Mouse (Mus musculus) CH12.LX (cell line): ENCODE measurements at regions not wholly inside any gene's neighbourhood (a gene's known extent, or its start where the extent isn't known, plus 50 kb on each side); places are given as distances from the start of the nearest gene placed in this dataset.

Experiments used
- DNase-seq: peaks from one replicate; pipeline ENCODE4 v3.0.0-alpha.2; 2013; ENCODE audit errors: extremely low read depth
- H3K27ac ChIP-seq: 2 replicates; pipeline ENCODE4 v1.5.1; 2012; ENCODE audit warnings: low read depth, mild to moderate bottlenecking, control low read depth, moderate library complexity; ENCODE audit not compliant: insufficient read depth
- H3K27me3 ChIP-seq: replicated peaks from 2 replicates; pipeline ENCODE3; 2012; ENCODE audit warnings: inconsistent platforms
- H3K36me3 ChIP-seq, 2 experiments: replicated peaks in 1 of 2; 2 replicates each; pipeline versions ENCODE3 to v1.6.1; 2012; ENCODE audit warnings: inconsistent platforms in 1 of 2, low read length in 1 of 2, mild to moderate bottlenecking in 1 of 2, mixed read lengths in 1 of 2, moderate library complexity in 1 of 2; ENCODE audit not compliant: control insufficient read depth in 1 of 2, insufficient read depth in 1 of 2
- H3K4me1 ChIP-seq, 2 experiments: 2 replicates each; pipeline ENCODE4 v1.6.1; 2012; ENCODE audit warnings: inconsistent platforms in 1 of 2, moderate library complexity in 1 of 2; ENCODE audit not compliant: insufficient read depth in 2 of 2, control insufficient read depth in 1 of 2
- H3K4me2 ChIP-seq: 2 replicates; pipeline ENCODE4 v1.6.1; 2012; ENCODE audit warnings: low read depth, mild to moderate bottlenecking, control low read depth; ENCODE audit not compliant: poor library complexity, insufficient read depth, severe bottlenecking
- H3K4me3 ChIP-seq, 3 experiments: fragments of 150-350 bp in 1 of 3; sonication (generic) in 1 of 3; replicated peaks in 1 of 3; 2 replicates each; pipeline versions ENCODE3 to v1.5.1; 2011 to 2012; ENCODE audit warnings: low read depth in 2 of 3, low read length in 2 of 3, mild to moderate bottlenecking in 2 of 3, moderate library complexity in 2 of 3, control low read depth in 1 of 3, improper control_type of control experiment in 1 of 3, inconsistent platforms in 1 of 3, mixed read lengths in 1 of 3; ENCODE audit not compliant: poor library complexity in 1 of 3
- H3K79me2 ChIP-seq: replicated peaks from 2 replicates; pipeline ENCODE4 v1.6.1; 2012; ENCODE audit warnings: mild to moderate bottlenecking, moderate library complexity; ENCODE audit not compliant: control insufficient read depth, poor library complexity, insufficient read depth, severe bottlenecking; ENCODE audit errors: extremely low read depth
- H3K9ac ChIP-seq: 2 replicates; pipeline ENCODE4 v1.6.1; 2012; ENCODE audit warnings: low read depth, mild to moderate bottlenecking, control low read depth, moderate library complexity; ENCODE audit not compliant: insufficient read depth
- H3K9me3 ChIP-seq: replicated peaks from 2 replicates; pipeline ENCODE3; 2012; ENCODE audit warnings: low read length, inconsistent platforms, mixed read lengths
- BHLHE40 ChIP-seq: IDR thresholded peaks from 2 replicates; pipeline ENCODE4 v1.6.1; 2011; ENCODE audit warnings: mild to moderate bottlenecking, low read depth, low read length, improper control_type of control experiment
- CHD1 ChIP-seq: IDR thresholded peaks from 2 replicates; pipeline ENCODE4 v1.6.1; 2012; ENCODE audit warnings: low read depth, low read length, improper control_type of control experiment, inconsistent platforms
- CHD2 ChIP-seq: IDR thresholded peaks from 2 replicates; pipeline ENCODE4 v1.6.1; 2011; ENCODE audit warnings: low read length, improper control_type of control experiment
- CTCF ChIP-seq, 2 experiments: IDR thresholded peaks in 1 of 2; conservative IDR thresholded peaks in 1 of 2; 2 replicates each; pipeline ENCODE4 v1.5.1; 2011 to 2012; ENCODE audit warnings: low read depth in 2 of 2, low read length in 2 of 2, improper control_type of control experiment in 1 of 2, inconsistent platforms in 1 of 2, mild to moderate bottlenecking in 1 of 2, moderate library complexity in 1 of 2
- E2F4 ChIP-seq: IDR thresholded peaks from 2 replicates; pipeline ENCODE4 v1.6.1; 2011; ENCODE audit warnings: low read depth, low read length, improper control_type of control experiment; ENCODE audit not compliant: insufficient replicate concordance
- ELF1 ChIP-seq: IDR thresholded peaks from 2 replicates; pipeline ENCODE4 v1.6.1; 2014; ENCODE audit warnings: low read depth, mild to moderate bottlenecking, inconsistent platforms, low read length, improper control_type of control experiment
- EP300 ChIP-seq: IDR thresholded peaks from 2 replicates; pipeline ENCODE4 v1.6.1; 2011; ENCODE audit warnings: low read length, improper control_type of control experiment
- ETS1 ChIP-seq: conservative IDR thresholded peaks from 2 replicates; pipeline ENCODE4 v1.6.1; 2012; ENCODE audit warnings: low read depth, mild to moderate bottlenecking, inconsistent platforms, low read length, improper control_type of control experiment, moderate library complexity
- GABPA ChIP-seq: IDR thresholded peaks from 2 replicates; pipeline ENCODE4 v1.6.1; 2012; ENCODE audit warnings: low read depth, low read length, improper control_type of control experiment, inconsistent platforms; ENCODE audit not compliant: insufficient replicate concordance
- IRF4 ChIP-seq: IDR thresholded peaks from 2 replicates; pipeline ENCODE4 v1.6.1; 2014; ENCODE audit warnings: low read depth, mild to moderate bottlenecking, inconsistent platforms, low read length, improper control_type of control experiment
- JUN ChIP-seq: IDR thresholded peaks from 2 replicates; pipeline ENCODE4 v1.6.1; 2011; ENCODE audit warnings: low read depth, mild to moderate bottlenecking, low read length, improper control_type of control experiment, moderate library complexity; ENCODE audit not compliant: insufficient read depth
- KAT2A ChIP-seq: IDR thresholded peaks from 2 replicates; pipeline ENCODE4 v1.6.1; 2012; ENCODE audit warnings: low read length, improper control_type of control experiment, inconsistent platforms; ENCODE audit not compliant: insufficient replicate concordance
- MAFK ChIP-seq: IDR thresholded peaks from 2 replicates; pipeline ENCODE4 v1.6.1; 2011; ENCODE audit warnings: low read length, improper control_type of control experiment; ENCODE audit not compliant: insufficient replicate concordance
- MAX ChIP-seq: IDR thresholded peaks from 2 replicates; pipeline ENCODE4 v1.6.1; 2011; ENCODE audit warnings: low read length, improper control_type of control experiment
- MAZ ChIP-seq: IDR thresholded peaks from 2 replicates; pipeline ENCODE4 v1.6.1; 2012; ENCODE audit warnings: low read depth, mild to moderate bottlenecking, inconsistent platforms, low read length, improper control_type of control experiment, moderate library complexity
- MYC ChIP-seq: IDR thresholded peaks from 2 replicates; pipeline ENCODE4 v1.6.1; 2011; ENCODE audit warnings: low read depth, mild to moderate bottlenecking, improper control_type of control experiment, low read length
- NELFE ChIP-seq: IDR thresholded peaks from 2 replicates; pipeline ENCODE4 v1.6.1; 2011; ENCODE audit warnings: low read depth, low read length, improper control_type of control experiment
- NRF1 ChIP-seq: IDR thresholded peaks from 2 replicates; pipeline ENCODE4 v1.6.1; 2014; ENCODE audit warnings: low read depth, mild to moderate bottlenecking, inconsistent platforms, low read length, improper control_type of control experiment, moderate library complexity
- PAX5 ChIP-seq: IDR thresholded peaks from 2 replicates; pipeline ENCODE4 v1.6.1; 2012; ENCODE audit warnings: low read length, inconsistent platforms, mixed read lengths
- RAD21 ChIP-seq: IDR thresholded peaks from 2 replicates; pipeline ENCODE4 v1.6.1; 2011; ENCODE audit warnings: low read depth, mild to moderate bottlenecking, low read length, improper control_type of control experiment, moderate library complexity
- SIN3A ChIP-seq: IDR thresholded peaks from 2 replicates; pipeline ENCODE4 v1.6.1; 2012; ENCODE audit warnings: low read length, improper control_type of control experiment, inconsistent platforms
- SMC3 ChIP-seq: IDR thresholded peaks from 2 replicates; pipeline ENCODE4 v1.6.1; 2011; ENCODE audit warnings: low read depth, low read length, improper control_type of control experiment
- UBTF ChIP-seq: IDR thresholded peaks from 2 replicates; pipeline ENCODE4 v1.6.1; 2012; ENCODE audit warnings: low read depth, mild to moderate bottlenecking, inconsistent platforms, low read length, improper control_type of control experiment, moderate library complexity
- USF1 ChIP-seq: IDR thresholded peaks from 2 replicates; pipeline ENCODE4 v1.6.1; 2014; ENCODE audit warnings: low read depth, mild to moderate bottlenecking, inconsistent platforms, low read length, improper control_type of control experiment
- ZC3H11A ChIP-seq: IDR thresholded peaks from 2 replicates; pipeline ENCODE4 v1.6.1; 2012; ENCODE audit warnings: low read depth, mild to moderate bottlenecking, inconsistent platforms, low read length, improper control_type of control experiment
- ZKSCAN1 ChIP-seq: IDR thresholded peaks from 2 replicates; pipeline ENCODE4 v1.6.1; 2012; ENCODE audit warnings: low read depth, inconsistent platforms, low read length, improper control_type of control experiment, borderline replicate concordance
- ZMIZ1 ChIP-seq: IDR thresholded peaks from 2 replicates; pipeline ENCODE4 v1.6.1; 2012; ENCODE audit warnings: low read depth, mild to moderate bottlenecking, inconsistent platforms, low read length, improper control_type of control experiment
- ZNF384 ChIP-seq: IDR thresholded peaks from 2 replicates; pipeline ENCODE4 v1.6.1; 2012; ENCODE audit warnings: low read depth, low read length, improper control_type of control experiment, inconsistent platforms
- dilution Hi-C: fragments of 300-500 bp; cut with MboI; formaldehyde crosslinking; loops from 2 replicates; pipeline ENCODE4 v1.14.3; 2020; ENCODE audit warnings: low sequenced_read_pairs; ENCODE audit not compliant: extremely low pct_unique_long_range_greater_than_20kb, extremely low pct_ligation_motif_present
- in situ Hi-C: fragments of 300-500 bp; cut with MboI; formaldehyde crosslinking; loops from 3 replicates; pipeline ENCODE4 v1.14.3; 2019; ENCODE audit warnings: low sequenced_read_pairs, low pct_ligation_motif_present, low pct_unique_long_range_greater_than_20kb, mixed read lengths

DNA sequence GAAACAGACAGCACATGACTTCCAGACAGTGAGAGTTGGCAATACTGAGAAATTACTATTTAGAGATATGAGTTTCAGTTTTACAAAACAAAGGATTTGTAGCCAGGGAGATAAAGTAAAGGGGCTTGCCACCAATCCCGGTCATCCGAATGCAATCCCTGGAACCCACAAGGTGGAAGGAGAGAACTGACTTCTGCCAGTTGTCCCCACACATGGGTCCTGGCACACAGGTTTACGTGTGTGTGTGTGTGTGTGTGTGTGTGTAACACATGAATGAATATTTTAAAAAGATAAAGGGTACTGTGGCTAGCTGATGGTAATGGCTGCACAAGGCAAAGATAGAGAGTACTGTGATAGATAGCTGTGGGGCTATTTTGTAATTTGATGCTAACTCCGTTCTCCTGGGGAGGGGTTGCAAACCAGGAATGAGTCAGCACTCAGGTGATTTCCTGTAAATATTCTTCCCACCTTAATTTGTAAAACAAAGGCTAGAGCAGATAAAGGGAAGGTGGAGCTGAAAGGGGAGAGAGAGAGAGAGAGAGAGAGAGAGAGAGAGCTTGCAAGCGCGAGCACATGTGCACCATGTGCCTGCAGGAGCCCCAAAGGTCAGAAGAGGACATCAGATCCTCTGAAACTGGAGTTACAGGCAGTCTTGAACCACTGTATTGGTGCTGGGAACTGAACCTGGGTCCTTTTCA lies 226.7 kb downstream of the Lmx1a start:
- H3K4me3 ChIP-seq = no peak overlapping the region
- H3K79me2 ChIP-seq = no peaks in the 10 kb centered on the region
- no peak overlapping the region for H3K9ac ChIP-seq
- TF ChIP-seq EP300 (no peak), IRF4 (no peak), RAD21 (no peak), KAT2A (no peak), MAZ (no peak), SMC3 (no peak), ELF1 (no peak), CTCF (conservative IDR thresholded peaks at IDR 0.05 in 1 of 2, IDR thresholded peaks at IDR 0.05 in 1 of 2; ENCODE audit: low read depth in 2 of 2, low read length in 2 of 2) (no peak), MYC (no peak), CHD1 (no peak), SIN3A (no peak), USF1 (no peak), GABPA (no peak), ETS1 (no peak), ZNF384 (no peak), BHLHE40 (no peak), NELFE (no peak), MAFK (no peak), ZC3H11A (no peak)
- TF ChIP-seq, all 38 proteins: peak for 0
- Histone ChIP-seq H3K36me3 (no peaks in the 10 kb centered on the region), H3K4me2 (no peak overlapping the region), H3K27ac (no peak overlapping the region), H3K27me3 (no peaks in the 10 kb centered on the region), H3K4me1 (no peaks in the 10 kb centered on the region), H3K9me3 (peaks cover 73% of the 10 kb centered on the region)
- in situ Hi-C loops = no loop called here
- dilution Hi-C loops = no loop called here
- DNase-seq = no peak

DNA sequence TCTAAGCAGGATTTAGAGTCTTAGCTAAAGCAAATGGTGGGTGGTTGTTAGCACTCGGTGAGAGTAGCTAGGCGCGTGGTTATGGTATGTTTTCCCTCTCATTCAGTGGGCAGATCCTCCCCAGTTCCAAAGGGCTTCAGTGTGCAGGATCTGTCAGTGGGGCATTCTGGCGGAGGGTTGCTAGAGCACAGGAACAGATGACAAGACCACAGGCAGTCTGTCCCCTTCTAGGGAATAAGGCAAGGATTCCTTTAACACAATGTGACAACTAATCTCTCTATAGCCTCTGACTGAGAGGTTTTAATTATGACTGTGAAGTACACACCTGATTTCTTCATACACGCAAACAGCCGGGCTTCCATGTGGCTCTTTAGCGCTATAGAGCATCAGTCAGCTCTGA lies 233.9 kb downstream of the Lmx1a start:
- no peak overlapping the region for H3K9ac ChIP-seq
- H3K4me1 ChIP-seq = no peaks in the 10 kb centered on the region
- H3K79me2 ChIP-seq = no peaks in the 10 kb centered on the region
- H3K27ac ChIP-seq = no peak overlapping the region
- dilution Hi-C loops = no loop called here
- DNase-seq = no peak
- in situ Hi-C loops = no loop called here
- H3K27me3 ChIP-seq = no peaks in the 10 kb centered on the region
- no peaks in the 10 kb centered on the region for H3K36me3 ChIP-seq
- no peak overlapping the region for H3K4me2 ChIP-seq
- no peak overlapping the region for H3K4me3 ChIP-seq
- TF ChIP-seq IRF4 (no peak), CTCF (conservative IDR thresholded peaks at IDR 0.05 in 1 of 2, IDR thresholded peaks at IDR 0.05 in 1 of 2; ENCODE audit: low read depth in 2 of 2, low read length in 2 of 2) (no peak), USF1 (no peak), ZMIZ1 (no peak), NELFE (no peak), BHLHE40 (no peak), UBTF (no peak), MAFK (no peak), CHD1 (no peak), MAZ (no peak), JUN (no peak), KAT2A (no peak), MAX (no peak), PAX5 (no peak), SIN3A (no peak), E2F4 (no peak), CHD2 (no peak), NRF1 (no peak), ZKSCAN1 (no peak), RAD21 (no peak)
- H3K9me3 ChIP-seq = peaks cover 78% of the 10 kb centered on the region
